8 mouse cellular contexts compared by ENCODE assay signal in genomic region chr11:90169200-90170013, GRCm38 (mm10). TPM values are rescaled to one million over a fixed set of nuclear protein-coding genes. Genes with fewer than 3 reads are reported as not detected.
A peak's percentile ranks its signal among the peaks of the same experiment; 100 is the strongest.
DNase-seq lines count a peak whose midpoint lies in the region; ATAC-seq lines count a peak whose summit lies in the region.

No protein-coding gene starts in this region.

- peak; percentile 21 to 28 for DNase-seq in layer of hippocampus, postnatal 10 days (ENCODE audit: low spot score in 2 of 2)
- no peak for DNase-seq in layer of hippocampus, postnatal 36 days
- DNase-seq in midbrain, embryonic 14.5 days = no peak
- DNase-seq in layer of hippocampus, adult 8-10 months (ENCODE audit: low spot score in 2 of 2) = no peak
- no peak for DNase-seq in right cerebral cortex, adult 2 months (ENCODE audit: low spot score in 2 of 2)
- DNase-seq in adrenal gland, adult 18-20 months (ENCODE audit: low spot score in 2 of 2) = no peak

- no peaks in the 10 kb centered on the region for H3K36me3 ChIP-seq in embryonic facial prominence, embryonic 15.5 days
- H3K36me3 ChIP-seq in hindbrain, embryonic 16.5 days (ENCODE audit: control insufficient read depth, insufficient read depth, low read length) = no peaks in the 10 kb centered on the region
- H3K36me3 ChIP-seq in midbrain, embryonic 14.5 days (ENCODE audit: control insufficient read depth, insufficient read depth, low read length) = no peaks in the 10 kb centered on the region

- no peak overlapping the region for H3K9ac ChIP-seq in embryonic facial prominence, embryonic 15.5 days
- peak overlapping the region; percentile 52 for H3K9ac ChIP-seq in hindbrain, embryonic 16.5 days (ENCODE audit: low read depth, low read length)
- peak overlapping the region; percentile 42 for H3K9ac ChIP-seq in midbrain, embryonic 14.5 days (replicated peaks; ENCODE audit: low read length)

- peak overlapping the region; percentile 31 for H3K4me3 ChIP-seq in embryonic facial prominence, embryonic 15.5 days (replicated peaks)
- H3K4me3 ChIP-seq in hindbrain, embryonic 16.5 days (ENCODE audit: low read length) = peak overlapping the region; percentile 33
- H3K4me3 ChIP-seq in midbrain, embryonic 14.5 days (replicated peaks; ENCODE audit: low read depth, low read length) = peak overlapping the region; percentile 28

- H3K27ac ChIP-seq in embryonic facial prominence, embryonic 15.5 days (replicated peaks) = no peak overlapping the region
- H3K27ac ChIP-seq in hindbrain, embryonic 16.5 days (ENCODE audit: low read depth, low read length) = peak overlapping the region; percentile 39; the same call in 1 of the 2 replicates
- H3K27ac ChIP-seq in midbrain, embryonic 14.5 days (replicated peaks; ENCODE audit: low read depth, low read length) = no peak overlapping the region

- no peaks in the 10 kb centered on the region; the same call in 1 of the 2 replicates for H3K27me3 ChIP-seq in embryonic facial prominence, embryonic 15.5 days
- H3K27me3 ChIP-seq in hindbrain, embryonic 16.5 days (replicated peaks; ENCODE audit: control insufficient read depth, insufficient read depth, low read length) = no peaks in the 10 kb centered on the region
- no peaks in the 10 kb centered on the region for H3K27me3 ChIP-seq in midbrain, embryonic 14.5 days (ENCODE audit: control insufficient read depth, insufficient read depth, low read length)

- no peaks in the 10 kb centered on the region for H3K9me3 ChIP-seq in embryonic facial prominence, embryonic 15.5 days (replicated peaks)
- H3K9me3 ChIP-seq in hindbrain, embryonic 16.5 days (ENCODE audit: control insufficient read depth, low read length) = no peaks in the 10 kb centered on the region
- no peaks in the 10 kb centered on the region for H3K9me3 ChIP-seq in midbrain, embryonic 14.5 days (ENCODE audit: control insufficient read depth, low read length)

- H3K4me1 ChIP-seq in embryonic facial prominence, embryonic 15.5 days = 0 out of 2 replicates have a peak, but pooled peaks cover 8% of the 10 kb centered on the region
- H3K4me1 ChIP-seq in hindbrain, embryonic 16.5 days (ENCODE audit: control insufficient read depth, insufficient read depth, low read depth, low read length) = no peaks in the 10 kb centered on the region
- no peaks in the 10 kb centered on the region for H3K4me1 ChIP-seq in midbrain, embryonic 14.5 days (ENCODE audit: control insufficient read depth, insufficient read depth, low read length)

- ATAC-seq in embryonic facial prominence, embryonic 15.5 days (ENCODE audit: insufficient number of reproducible peaks, low FRiP score, low TSS enrichment, low read depth) = no peak
- ATAC-seq in hindbrain, embryonic 16.5 days = peak; percentile 80
- no peak for ATAC-seq in midbrain, embryonic 14.5 days (ENCODE audit: low FRiP score, low TSS enrichment)

- WGBS in embryonic facial prominence, embryonic 15.5 days = 52% methylated on average over 20 of the region's 20 CpGs
- WGBS in hindbrain, embryonic 16.5 days = 52% methylated on average over 20 of the region's 20 CpGs
- 65% methylated on average over 20 of the region's 20 CpGs for WGBS in midbrain, embryonic 14.5 days

- H3K4me2 ChIP-seq in embryonic facial prominence, embryonic 15.5 days (replicated peaks) = peak overlapping the region; percentile 44
- H3K4me2 ChIP-seq in hindbrain, embryonic 16.5 days (ENCODE audit: low read length) = peak overlapping the region; percentile 58
- H3K4me2 ChIP-seq in midbrain, embryonic 14.5 days (ENCODE audit: low read length) = peak overlapping the region; percentile 50

RNA-seq across cellular contexts. Expression of gene Gm45716, which starts 18.1 kb away (rescaled TPM):
- total RNA-seq in layer of hippocampus, postnatal 10 days (2021) = 10 to 100 TPM in 1 of 2 experiments, 1 to 10 TPM in 1; 7.7 to 10.8 TPM
- total RNA-seq in layer of hippocampus, postnatal 36 days (2021) = 1 to 10 TPM; 7.1 to 7.8 TPM
- 9.0 TPM in 2 replicates for polyA plus RNA-seq in embryonic facial prominence, embryonic 15.5 days (2015; fragmentation: Nextera tagmentation; extraction: Ambion mirVana)
- 18.8 and 19.1 TPM in 2 replicates for polyA plus RNA-seq in hindbrain, embryonic 16.5 days (2015; fragmentation: Nextera tagmentation; extraction: Ambion mirVana)
- 29.6 and 30.3 TPM in 2 replicates for polyA plus RNA-seq in midbrain, embryonic 14.5 days (2014; fragmentation: Nextera tagmentation; extraction: Ambion mirVana)
- 1 to 10 TPM; 6.1 to 6.5 (median 6.4) TPM for total RNA-seq in layer of hippocampus, adult 8-10 months (2022)
- total RNA-seq in adrenal gland, adult 18-20 months (2021) = 10 to 100 TPM in 1 of 2 experiments, 1 to 10 TPM in 1; 1.6 to 13.0 TPM

Comparison
In these comparisons a context has a peak if more than half of its experiments do, and no peak if none do; other contexts are left out.
1. DNase-seq: peak in layer of hippocampus, postnatal 10 days (2 of 2); none in layer of hippocampus, postnatal 36 days (0 of 2), midbrain, embryonic 14.5 days (single experiment), layer of hippocampus, adult 8-10 months (0 of 2), right cerebral cortex, adult 2 months (0 of 2) and adrenal gland, adult 18-20 months (0 of 2).
2. Peak in every context shown above with its lines, with median percentiles within 50 percentile points of each other: H3K4me2 ChIP-seq and H3K4me3 ChIP-seq.